Mouse (Mus musculus) liver, postnatal 0 days (tissue): ENCODE data around the gene Rap1b.

Experiments
- CTCF ChIP-seq: sonication (generic); IDR thresholded peaks from 2 replicates; pipeline ENCODE4 v1.5.1; 2016; ENCODE audit warnings: antibody characterized with exemption, low read depth
- EP300 ChIP-seq: IDR thresholded peaks from 2 replicates; pipeline ENCODE4 v1.6.1; 2016; ENCODE audit warnings: antibody characterized with exemption, low read depth, mild to moderate bottlenecking

DNA sequence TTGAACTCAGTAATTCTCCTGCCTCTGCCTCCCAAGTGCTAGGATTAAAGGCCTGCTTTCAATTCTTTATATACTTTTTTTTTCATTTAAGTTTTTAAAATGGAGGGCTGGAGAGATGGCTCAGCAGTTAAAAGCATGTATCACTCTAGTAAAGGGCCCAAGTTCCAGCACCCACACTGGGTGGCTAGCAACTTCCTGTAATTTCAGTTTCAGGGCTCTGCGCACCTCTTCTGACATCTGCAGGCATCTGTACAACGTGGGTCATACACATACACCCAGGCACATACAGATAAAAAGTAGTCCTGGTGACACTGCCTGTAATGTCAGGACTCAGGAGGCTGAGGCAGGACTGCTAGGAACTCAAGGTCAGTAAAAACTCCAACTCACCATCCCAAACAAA is 9.5 kb downstream of the Rap1b start:
- TF ChIP-seq EP300 = no peak
- no peak for TF ChIP-seq CTCF
